In genomic region chr16:96651444-96651843, GRCm38 (mm10) we compare ENCODE assay signal across 23 mouse cellular contexts.
A peak's percentile ranks its signal among the peaks of the same experiment; 100 is the strongest.
DNase-seq lines count a peak whose midpoint lies in the region; ATAC-seq and TF ChIP-seq lines count a peak whose summit lies in the region.
"Had no signal": no experiment of that assay in that cellular context is flagged by ENCODE, and none has a peak within 500 bp of the region (broad histone marks: within the 10 kb centered on the region; RNA-seq: fewer than 3 reads in every experiment).

No protein-coding gene starts in this region.

- no peak overlapping the region for H3K4me3 ChIP-seq in embryonic facial prominence, embryonic 14.5 days (ENCODE audit: low read depth, low read length)
- H3K4me3 ChIP-seq in embryonic facial prominence, embryonic 10.5 days = no peak overlapping the region
- no peak overlapping the region for H3K4me3 ChIP-seq in limb, embryonic 12.5 days (replicated peaks)
- no peak overlapping the region for H3K4me3 ChIP-seq in limb, embryonic 10.5 days
- H3K4me3 ChIP-seq in limb, embryonic 13.5 days = no peak overlapping the region
- H3K4me3 ChIP-seq in limb, embryonic 14.5 days (replicated peaks; ENCODE audit: low read length) = no peak overlapping the region

- H3K4me1 ChIP-seq in embryonic facial prominence, embryonic 14.5 days (ENCODE audit: control insufficient read depth, insufficient read depth, low read length) = no peaks in the 10 kb centered on the region
- peaks cover 6% of the 10 kb centered on the region; the same call in 1 of the 2 replicates for H3K4me1 ChIP-seq in embryonic facial prominence, embryonic 10.5 days
- peaks cover 8% of the 10 kb centered on the region for H3K4me1 ChIP-seq in limb, embryonic 12.5 days (replicated peaks)
- 0 out of 2 replicates have a peak, but pooled peaks cover 7% of the 10 kb centered on the region for H3K4me1 ChIP-seq in limb, embryonic 10.5 days
- H3K4me1 ChIP-seq in limb, embryonic 13.5 days = peaks cover 8% of the 10 kb centered on the region; the same call in 1 of the 2 replicates
- H3K4me1 ChIP-seq in limb, embryonic 14.5 days (ENCODE audit: control insufficient read depth, insufficient read depth, low read length) = peaks cover 7% of the 10 kb centered on the region; the same call in 1 of the 2 replicates

- no peak for TF ChIP-seq POLR2A in limb, embryonic 14.5 days (IDR thresholded peaks at IDR 0.05; ENCODE audit: borderline replicate concordance, extremely low read depth, insufficient read depth, insufficient read length)

- WGBS in embryonic facial prominence, embryonic 14.5 days = 64% methylated on average over 3 of the region's 3 CpGs
- WGBS in embryonic facial prominence, embryonic 10.5 days = 86% methylated on average over 3 of the region's 3 CpGs
- WGBS in limb, embryonic 12.5 days = 44% methylated on average over 3 of the region's 3 CpGs
- WGBS in limb, embryonic 10.5 days = 68% methylated on average over 3 of the region's 3 CpGs
- 40% methylated on average over 3 of the region's 3 CpGs for WGBS in limb, embryonic 13.5 days
- 32% methylated on average over 3 of the region's 3 CpGs for WGBS in limb, embryonic 14.5 days

- no peak overlapping the region for H3K4me2 ChIP-seq in embryonic facial prominence, embryonic 14.5 days (ENCODE audit: low read depth, low read length)
- H3K4me2 ChIP-seq in limb, embryonic 12.5 days = no peak overlapping the region
- H3K4me2 ChIP-seq in limb, embryonic 13.5 days (replicated peaks) = no peak overlapping the region
- H3K4me2 ChIP-seq in limb, embryonic 14.5 days (replicated peaks; ENCODE audit: low read depth, low read length, severe bottlenecking) = no peak overlapping the region

- no peaks in the 10 kb centered on the region for H3K9me3 ChIP-seq in embryonic facial prominence, embryonic 14.5 days (ENCODE audit: control insufficient read depth, low read length)
- H3K9me3 ChIP-seq in embryonic facial prominence, embryonic 10.5 days = no peaks in the 10 kb centered on the region
- H3K9me3 ChIP-seq in limb, embryonic 12.5 days = no peaks in the 10 kb centered on the region
- H3K9me3 ChIP-seq in limb, embryonic 10.5 days (replicated peaks) = no peaks in the 10 kb centered on the region
- H3K9me3 ChIP-seq in limb, embryonic 13.5 days = no peaks in the 10 kb centered on the region
- no peaks in the 10 kb centered on the region for H3K9me3 ChIP-seq in limb, embryonic 14.5 days (ENCODE audit: control insufficient read depth, low read length)
- H3K9me3 ChIP-seq: G1E had no signal

- H3K27ac ChIP-seq in embryonic facial prominence, embryonic 14.5 days (replicated peaks; ENCODE audit: low read depth, low read length) = no peak overlapping the region
- H3K27ac ChIP-seq in embryonic facial prominence, embryonic 10.5 days (replicated peaks) = no peak overlapping the region
- no peak overlapping the region for H3K27ac ChIP-seq in limb, embryonic 12.5 days
- H3K27ac ChIP-seq in limb, embryonic 10.5 days = no peak overlapping the region
- no peak overlapping the region for H3K27ac ChIP-seq in limb, embryonic 13.5 days
- H3K27ac ChIP-seq in limb, embryonic 14.5 days (replicated peaks; ENCODE audit: low read depth, low read length) = no peak overlapping the region

- no peaks in the 10 kb centered on the region for H3K27me3 ChIP-seq in embryonic facial prominence, embryonic 14.5 days (replicated peaks; ENCODE audit: control insufficient read depth, insufficient read depth, low read length)
- no peaks in the 10 kb centered on the region for H3K27me3 ChIP-seq in embryonic facial prominence, embryonic 10.5 days (replicated peaks; ENCODE audit: low read depth, poor library complexity, severe bottlenecking)
- H3K27me3 ChIP-seq in limb, embryonic 12.5 days = no peaks in the 10 kb centered on the region
- no peaks in the 10 kb centered on the region for H3K27me3 ChIP-seq in limb, embryonic 10.5 days (ENCODE audit: low read depth, poor library complexity, severe bottlenecking)
- no peaks in the 10 kb centered on the region for H3K27me3 ChIP-seq in limb, embryonic 13.5 days
- no peaks in the 10 kb centered on the region for H3K27me3 ChIP-seq in limb, embryonic 14.5 days (ENCODE audit: control insufficient read depth, insufficient read depth, low read length)
- H3K27me3 ChIP-seq: CH12.LX had no signal

- no peaks in the 10 kb centered on the region for H3K36me3 ChIP-seq in embryonic facial prominence, embryonic 14.5 days (ENCODE audit: control insufficient read depth, insufficient read depth, low read length)
- H3K36me3 ChIP-seq in embryonic facial prominence, embryonic 10.5 days (replicated peaks) = no peaks in the 10 kb centered on the region
- no peaks in the 10 kb centered on the region for H3K36me3 ChIP-seq in limb, embryonic 12.5 days
- H3K36me3 ChIP-seq in limb, embryonic 10.5 days = no peaks in the 10 kb centered on the region
- no peaks in the 10 kb centered on the region for H3K36me3 ChIP-seq in limb, embryonic 13.5 days
- no peaks in the 10 kb centered on the region for H3K36me3 ChIP-seq in limb, embryonic 14.5 days (ENCODE audit: control insufficient read depth, insufficient read depth, low read length)
- H3K36me3 ChIP-seq: G1E had no signal

- no peak for ATAC-seq in embryonic facial prominence, embryonic 14.5 days (ENCODE audit: low read depth)
- ATAC-seq in limb, embryonic 12.5 days (ENCODE audit: insufficient number of reproducible peaks, insufficient read depth, low FRiP score, low TSS enrichment, low read depth) = peak; percentile 52; the same call in 1 of the 2 replicates
- peak; percentile 83 for ATAC-seq in limb, embryonic 13.5 days (ENCODE audit: low FRiP score, low read depth)
- ATAC-seq in limb, embryonic 14.5 days (ENCODE audit: low FRiP score, low read depth) = peak; percentile 41; the same call in 1 of the 2 replicates
- ATAC-seq: activated CD4-positive, CD25-positive, alpha-beta regulatory T cell, adult 4 months; CD4-positive, CD25-positive, alpha-beta regulatory T cell, adult 4 months; Patski had no signal

- peak; percentile 20 for DNase-seq in embryonic facial prominence, embryonic 14.5 days (ENCODE audit: low spot score)
- no peak for DNase-seq in embryonic facial prominence, embryonic 10.5 days (ENCODE audit: low spot score)
- DNase-seq in limb, embryonic 10.5 days (ENCODE audit: low spot score) = no peak
- peak; percentile 55 for DNase-seq in limb, embryonic 14.5 days (ENCODE audit: low spot score)
- DNase-seq in right cerebral cortex, postnatal 25 days = no peak
- no peak for DNase-seq in adipocyte (ENCODE audit: low spot score)
- DNase-seq: adrenal gland, adult 2 months; adrenal gland, adult 8-10 months; adrenal gland, postnatal 10 days; adrenal gland, postnatal 14 days; adrenal gland, postnatal 25 days; adrenal gland, postnatal 36 days; B cell, adult 2 months; cerebellum, adult 11 months; cerebellum, adult 11-12 months; cerebellum, adult 18-20 months had no signal

- no peak overlapping the region for H3K9ac ChIP-seq in embryonic facial prominence, embryonic 14.5 days (ENCODE audit: low read depth, low read length)
- H3K9ac ChIP-seq in limb, embryonic 12.5 days (replicated peaks) = no peak overlapping the region
- H3K9ac ChIP-seq in limb, embryonic 13.5 days = no peak overlapping the region
- no peak overlapping the region for H3K9ac ChIP-seq in limb, embryonic 14.5 days (ENCODE audit: low read depth, low read length, severe bottlenecking)

Comparison
In these comparisons a context has a peak if more than half of its experiments do, and no peak if none do; other contexts are left out.
1. DNase-seq: peak in embryonic facial prominence, embryonic 14.5 days (single experiment) and limb, embryonic 14.5 days (single experiment); none in embryonic facial prominence, embryonic 10.5 days (single experiment), limb, embryonic 10.5 days (single experiment), right cerebral cortex, postnatal 25 days (single experiment) and adipocyte (single experiment).